Mouse (Mus musculus): ENCODE data around the gene Cela3b.

DNA sequence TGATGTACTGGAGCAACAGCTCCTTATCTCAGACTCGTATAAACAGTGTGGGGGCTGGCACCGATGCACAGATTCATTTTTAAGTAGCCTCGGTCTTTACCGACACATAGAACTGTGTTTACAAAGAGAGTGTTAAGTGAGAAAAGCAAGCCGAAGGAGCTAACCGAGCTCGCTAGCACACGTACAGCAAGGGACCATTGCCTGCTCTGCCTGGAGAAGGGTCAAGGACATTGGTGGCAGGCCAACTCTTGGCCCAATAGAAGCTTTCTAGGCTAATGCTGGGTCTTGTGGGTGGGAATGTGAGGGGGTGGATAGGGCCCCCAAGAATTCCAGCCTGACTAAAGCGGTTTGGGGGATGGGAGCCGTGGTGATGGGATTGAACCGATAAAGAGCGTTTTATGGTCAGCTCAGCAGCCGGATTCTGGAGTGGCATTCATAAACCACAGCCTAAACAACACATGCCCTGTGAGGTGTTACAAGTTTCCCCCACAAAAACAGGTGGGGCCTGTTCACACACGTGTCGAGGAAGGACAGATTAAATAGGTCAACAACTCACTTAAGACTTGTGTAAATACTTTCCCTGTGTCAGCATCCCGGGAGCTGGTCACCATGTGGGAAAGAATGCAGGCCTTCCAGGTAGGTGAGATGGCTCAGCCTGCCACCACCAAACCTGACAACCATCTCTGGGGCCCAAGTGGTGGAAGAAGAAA, 31.8 kb upstream of the Cela3b start:
- no peak for TF ChIP-seq CTCF (IDR thresholded peaks at IDR 0.05; ENCODE audit: extremely low read depth, insufficient read length, insufficient replicate concordance, low read depth, low read length)
- TF ChIP-seq POLR2A (IDR thresholded peaks at IDR 0.05; ENCODE audit: low read depth, low read length) = no peak
